Mouse (Mus musculus) CD4-positive naive resting alpha-beta T cell, adult 57 days (primary cell): ENCODE data around the gene Olfr1480. TPM values are rescaled to one million over a fixed set of nuclear protein-coding genes. Genes with fewer than 3 reads are reported as not detected.

Experiments
- total RNA-seq: library from RNA; stranded (reverse); gene quantifications from one replicate; pipeline ENCODE4 v1.2.4, GENCODE M21; 2023

The Olfr1480 gene
- not detected for total RNA-seq

GRCm38 (mm10) chr19:13527613-13528012 is at the start of gene Olfr1480:
Olfr1480 (plus strand) TSS chr19:13527913.

GRCm38 (mm10) chr19:13480096-13480495 is 47.6 kb upstream of the Olfr1480 start, which contains the start of gene Olfr1475:
Olfr1475 (minus strand) TSS chr19:13480196.

GRCm38 (mm10) chr19:13500246-13500645 is 27.5 kb upstream of the Olfr1480 start, which contains the start of gene Olfr1477:
Olfr1477 (plus strand) TSS chr19:13500546.

Other genes with a start within 250 kb of the Olfr1480 start
- gene Olfr1465, start 212.4 kb upstream of the Olfr1480 start, total RNA-seq: not detected
- not detected for gene Olfr1466, start 189.1 kb upstream of the Olfr1480 start, total RNA-seq
- gene Olfr1467, start 165.7 kb upstream of the Olfr1480 start, total RNA-seq: not detected
- gene Olfr1469, start 120.1 kb upstream of the Olfr1480 start, total RNA-seq: not detected
- not detected for gene Olfr1471, start 84.5 kb upstream of the Olfr1480 start, total RNA-seq
- not detected for gene Olfr1472, start 71.8 kb upstream of the Olfr1480 start, total RNA-seq
- gene Olfr1474, start 58.3 kb upstream of the Olfr1480 start, total RNA-seq: not detected
- not detected for gene Olfr1475, start 47.7 kb upstream of the Olfr1480 start, total RNA-seq
- gene Olfr1477, start 27.4 kb upstream of the Olfr1480 start, total RNA-seq: not detected
- gene Olfr1484, start 55.6 kb downstream of the Olfr1480 start, total RNA-seq: not detected
- gene Olfr1487, start 89.5 kb downstream of the Olfr1480 start, total RNA-seq: not detected
- not detected for gene Olfr1489, start 103.7 kb downstream of the Olfr1480 start, total RNA-seq
- gene Olfr1490, start 123.2 kb downstream of the Olfr1480 start, total RNA-seq: not detected
- gene Olfr1491, start 169.4 kb downstream of the Olfr1480 start, total RNA-seq: not detected
- not detected for gene Olfr1493-ps1, start 195.4 kb downstream of the Olfr1480 start, total RNA-seq
- not detected for gene Olfr1494, start 211.8 kb downstream of the Olfr1480 start, total RNA-seq
- not detected for gene Olfr1495, start 236.7 kb downstream of the Olfr1480 start, total RNA-seq
- gene Olfr1496, start 250.0 kb downstream of the Olfr1480 start, total RNA-seq: not detected